Mouse (Mus musculus) ES-Bruce4 (cell line): Measurements from ENCODE around the gene Ankrd28. TPM values are rescaled to one million over a fixed set of nuclear protein-coding genes. Genes with fewer than 3 reads are reported as not detected.
"Not testable (repeated sequence)": the region's sequence is repeated elsewhere in the genome, so short reads cannot be mapped to it uniquely, and the experiment has no call there.

Experiments
- H3K27ac ChIP-seq: 2 replicates; pipeline ENCODE4 v1.5.1; 2012; ENCODE audit warnings: low read length, inconsistent platforms; ENCODE audit not compliant: insufficient read depth
- H3K27me3 ChIP-seq: 2 replicates; pipeline ENCODE4 v1.6.1; 2012; ENCODE audit warnings: mild to moderate bottlenecking, low read length, inconsistent platforms; ENCODE audit not compliant: control insufficient read depth, poor library complexity, insufficient read depth, severe bottlenecking
- H3K36me3 ChIP-seq: 2 replicates; pipeline ENCODE4 v1.6.1; 2012; ENCODE audit warnings: inconsistent platforms, mild to moderate bottlenecking, low read length, moderate library complexity; ENCODE audit not compliant: control insufficient read depth, poor library complexity, insufficient read depth, severe bottlenecking
- H3K4me1 ChIP-seq: one replicate; pipeline ENCODE4 v1.8.1; 2011; ENCODE audit warnings: low read length; ENCODE audit not compliant: control insufficient read depth, insufficient read depth
- H3K4me3 ChIP-seq: 2 replicates; pipeline ENCODE4 v1.5.1; 2011; ENCODE audit warnings: low read depth, mild to moderate bottlenecking, low read length
- H3K9ac ChIP-seq: 2 replicates; pipeline ENCODE4 v1.6.1; 2012; ENCODE audit warnings: low read depth, mild to moderate bottlenecking, inconsistent platforms; ENCODE audit not compliant: poor library complexity, severe bottlenecking
- H3K9me3 ChIP-seq: replicated peaks from 2 replicates; pipeline ENCODE4 v1.6.1; 2012; ENCODE audit warnings: mild to moderate bottlenecking, low read length, inconsistent platforms; ENCODE audit not compliant: control insufficient read depth, poor library complexity, insufficient read depth, severe bottlenecking
- CTCF ChIP-seq: IDR thresholded peaks from one replicate; pipeline ENCODE4 v1.8.1; 2011; ENCODE audit warnings: low read depth, low read length
- EP300 ChIP-seq: IDR thresholded peaks from 2 replicates; pipeline ENCODE4 v1.6.1; 2011; ENCODE audit warnings: low read depth, low read length; ENCODE audit not compliant: insufficient read depth
- POLR2A ChIP-seq: IDR thresholded peaks from one replicate; pipeline ENCODE4 v1.8.1; 2011; ENCODE audit warnings: low read length; ENCODE audit not compliant: insufficient read depth
- polyA plus RNA-seq: library from polyadenylated mRNA; stranded (reverse); fragments of >200 nt; gene quantifications from 2 replicates; pipeline ENCODE4 v1.2.4, GENCODE M21; 2011; ENCODE audit warnings: low read depth; ENCODE audit not compliant: missing spikeins, insufficient read depth, insufficient read length

The Ankrd28 gene
- polyA plus RNA-seq, 1 experiment = 104 TPM

DNA sequence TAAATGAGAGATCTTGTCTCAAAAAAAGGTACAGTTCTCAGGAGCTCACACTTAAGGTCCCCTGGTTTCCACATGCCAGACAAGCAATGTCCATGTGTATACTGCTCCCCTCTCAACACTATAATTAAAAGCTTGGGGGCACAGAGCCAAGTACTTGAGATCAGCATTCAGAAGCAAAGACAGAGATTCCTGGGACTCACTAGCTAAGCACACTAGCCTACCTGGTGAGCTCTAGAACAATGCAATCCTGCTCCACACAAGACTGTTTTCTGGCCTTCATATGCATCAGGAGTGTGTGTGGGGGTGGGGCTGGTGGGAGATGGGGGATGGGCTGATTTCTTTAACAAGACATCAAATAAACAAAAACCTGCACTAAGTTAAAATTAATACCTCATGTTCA, 58.2 kb downstream of the Ankrd28 start:
- Histone ChIP-seq H3K4me3 (no peak overlapping the region), H3K9me3 (no peaks in the 10 kb centered on the region), H3K27me3 (no peaks in the 10 kb centered on the region), H3K36me3 (no peaks in the 10 kb centered on the region; the same call in 1 of the 2 replicates), H3K4me1 (no peaks in the 10 kb centered on the region), H3K9ac (no peak overlapping the region), H3K27ac (no peak overlapping the region)
- TF ChIP-seq POLR2A (no peak), CTCF (no peak), EP300 (no peak)

DNA sequence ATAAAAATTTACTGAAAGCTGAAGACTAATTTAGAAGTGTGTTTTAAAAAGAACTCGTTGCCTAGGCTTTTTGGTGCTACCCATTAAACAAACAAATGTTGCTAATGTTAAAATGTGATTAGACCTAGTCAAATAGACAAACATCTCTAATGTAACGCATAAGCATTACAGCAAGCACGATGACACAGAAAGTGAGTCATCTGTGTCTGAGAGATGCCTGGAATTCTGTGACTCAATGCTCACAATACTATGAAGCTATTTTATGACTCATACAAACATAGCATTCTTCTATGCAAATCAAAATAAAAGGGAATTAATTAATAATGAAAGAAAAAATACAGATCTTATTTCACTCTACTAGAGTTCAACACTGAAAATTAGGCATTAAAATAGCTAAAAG, 61.9 kb downstream of the Ankrd28 start:
- no peak for TF ChIP-seq CTCF
- no peak for TF ChIP-seq EP300
- no peak for TF ChIP-seq POLR2A
- Histone ChIP-seq H3K4me1 (no peaks in the 10 kb centered on the region), H3K9me3 (no peaks in the 10 kb centered on the region), H3K4me3 (no peak overlapping the region), H3K27me3 (no peaks in the 10 kb centered on the region), H3K9ac (no peak overlapping the region), H3K36me3 (peaks cover 2% of the 10 kb centered on the region), H3K27ac (no peak overlapping the region)

DNA sequence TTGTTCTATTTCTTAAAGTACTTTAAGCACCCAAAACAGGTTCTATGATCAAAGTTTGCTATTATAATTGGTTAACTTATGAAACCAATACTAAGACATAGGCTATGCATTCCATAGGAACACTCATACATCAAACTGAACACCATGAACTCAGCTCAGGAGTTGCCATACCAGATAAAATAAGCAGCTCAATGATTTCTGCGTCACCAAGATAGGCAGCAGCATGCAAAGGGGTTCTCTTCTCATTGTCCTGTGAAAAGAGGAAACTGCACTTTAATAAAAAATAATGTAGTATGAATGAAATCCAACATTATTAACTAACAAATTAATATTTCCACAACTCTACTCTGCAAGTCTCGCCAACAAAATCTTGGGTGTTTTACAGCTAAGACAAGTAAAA, 66.4 kb downstream of the Ankrd28 start:
- Histone ChIP-seq H3K4me3 (no peak overlapping the region), H3K9me3 (no peaks in the 10 kb centered on the region), H3K27me3 (no peaks in the 10 kb centered on the region), H3K4me1 (no peaks in the 10 kb centered on the region), H3K9ac (no peak overlapping the region), H3K36me3 (peaks cover 2% of the 10 kb centered on the region), H3K27ac (no peak overlapping the region)
- TF ChIP-seq CTCF (no peak), POLR2A (no peak), EP300 (no peak)

DNA sequence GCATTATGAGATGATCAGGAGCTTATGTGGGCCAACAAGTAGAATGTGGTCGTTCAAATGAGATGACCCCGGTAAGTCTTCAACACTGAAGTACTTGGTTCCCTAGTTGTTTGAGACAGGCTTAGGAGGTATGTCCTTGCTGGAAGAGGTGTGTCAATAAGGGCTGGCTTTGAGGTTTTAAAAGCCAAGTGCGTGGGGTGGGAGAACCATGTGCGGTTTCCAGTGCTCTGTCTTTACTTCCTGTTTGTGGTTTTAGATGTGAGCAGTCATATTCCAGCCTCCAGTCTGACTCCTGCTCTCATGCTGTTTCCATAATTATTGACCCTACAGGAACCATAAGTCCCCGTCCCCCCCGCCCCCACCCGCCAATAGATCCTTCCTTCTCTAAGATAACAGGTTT, 68.7 kb downstream of the Ankrd28 start:
- H3K27ac ChIP-seq = no peak overlapping the region
- no peaks in the 10 kb centered on the region for H3K4me1 ChIP-seq
- no peak overlapping the region for H3K4me3 ChIP-seq
- H3K9ac ChIP-seq = no peak overlapping the region
- no peaks in the 10 kb centered on the region for H3K9me3 ChIP-seq
- no peak for TF ChIP-seq CTCF
- TF ChIP-seq POLR2A = no peak
- no peak for TF ChIP-seq EP300
- H3K36me3 ChIP-seq = peaks cover 2% of the 10 kb centered on the region
- H3K27me3 ChIP-seq = no peaks in the 10 kb centered on the region

DNA sequence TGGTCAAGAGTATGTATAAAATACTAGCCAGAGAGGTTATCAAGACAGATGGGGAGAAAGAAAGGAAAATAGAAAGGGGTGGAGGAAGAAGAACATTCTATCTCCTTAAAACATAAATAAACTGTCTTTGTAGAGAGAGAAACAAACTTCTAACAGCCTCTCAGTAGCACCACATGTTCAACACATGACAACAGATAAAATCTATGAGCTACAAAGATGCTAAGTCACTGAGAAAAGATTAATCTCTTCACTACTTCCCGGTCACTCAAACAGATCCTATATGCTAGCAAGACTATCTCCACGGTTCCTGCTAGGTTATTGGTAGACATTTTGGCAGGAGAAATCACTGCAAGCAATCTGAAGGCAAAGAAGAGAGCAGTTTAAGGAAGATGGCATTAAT, 71.3 kb downstream of the Ankrd28 start:
- Histone ChIP-seq H3K36me3 (peaks cover 7% of the 10 kb centered on the region), H3K4me3 (no peak overlapping the region), H3K9me3 (no peaks in the 10 kb centered on the region), H3K27ac (no peak overlapping the region), H3K9ac (no peak overlapping the region), H3K4me1 (no peaks in the 10 kb centered on the region), H3K27me3 (no peaks in the 10 kb centered on the region)
- no peak for TF ChIP-seq POLR2A
- no peak for TF ChIP-seq CTCF
- TF ChIP-seq EP300 = no peak

DNA sequence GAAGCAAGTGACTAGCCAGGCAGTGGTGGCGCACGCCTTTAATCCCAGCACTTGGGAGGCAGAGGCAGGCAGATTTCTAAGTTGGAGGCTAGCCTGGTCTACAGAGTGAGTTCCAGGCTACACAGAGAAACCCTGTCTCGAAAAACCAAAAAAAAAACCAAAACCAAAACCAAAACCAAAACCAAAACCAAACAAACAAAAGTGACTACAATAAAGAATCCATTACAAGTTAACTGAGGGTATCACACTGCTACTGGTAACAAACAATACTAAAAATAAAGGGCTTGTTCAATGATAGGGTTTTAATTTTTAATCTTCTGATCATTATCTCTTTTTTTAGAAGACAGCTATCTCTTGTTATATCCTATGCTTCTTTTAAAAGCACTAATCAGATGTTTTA, 72.0 kb downstream of the Ankrd28 start:
- H3K27me3 ChIP-seq = not testable (repeated sequence)

More for the DNA sequence above, 72.0 kb downstream of the Ankrd28 start:
- H3K36me3 ChIP-seq, H3K4me3 ChIP-seq, H3K9ac ChIP-seq, H3K27ac ChIP-seq, H3K4me1 ChIP-seq, H3K9me3 ChIP-seq: not testable (repeated sequence)
